Mouse (Mus musculus): Measurements from ENCODE around the gene Irf9. TPM values are rescaled to one million over a fixed set of nuclear protein-coding genes. Genes with fewer than 3 reads are reported as not detected.

Gene Irf9
- polyA plus RNA-seq, 1 experiment, result 10.9 TPM

DNA sequence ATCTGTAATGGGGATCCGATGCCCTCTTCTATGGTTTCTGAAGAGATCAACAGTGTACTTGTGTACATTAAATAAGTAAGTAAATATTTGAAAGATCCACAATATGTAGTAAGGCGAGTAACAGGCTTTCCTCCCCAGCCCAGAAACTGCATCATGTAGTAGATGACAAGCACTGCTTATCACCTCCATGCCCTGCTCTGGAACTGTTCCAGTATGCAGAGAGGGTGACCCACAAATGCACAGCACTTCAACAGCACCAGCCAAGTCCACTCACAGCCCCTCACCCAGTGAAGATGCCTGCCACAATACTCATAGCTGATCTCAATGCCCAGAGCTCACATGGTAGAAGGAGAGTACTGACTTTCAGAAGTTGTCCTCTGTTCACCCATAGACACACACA lies 32.8 kb upstream of the Irf9 start:
- Histone ChIP-seq H3K36me3 (ENCODE audit: control insufficient read depth, insufficient read depth, low read length, poor library complexity, severe bottlenecking) (0 out of 2 replicates have a peak, but pooled peaks cover 4% of the 10 kb centered on the region), H3K9ac (ENCODE audit: low read depth, poor library complexity, severe bottlenecking) (no peak overlapping the region), H3K4me1 (ENCODE audit: control insufficient read depth, insufficient read depth, low read length) (peaks cover 2% of the 10 kb centered on the region), H3K9me3 (replicated peaks; ENCODE audit: control insufficient read depth, insufficient read depth, low read length, poor library complexity, severe bottlenecking) (no peaks in the 10 kb centered on the region), H3K27ac (ENCODE audit: insufficient read depth, low read length) (no peak overlapping the region), H3K4me3 (ENCODE audit: low read depth, low read length) (no peak overlapping the region), H3K27me3 (ENCODE audit: control insufficient read depth, insufficient read depth, low read length, poor library complexity, severe bottlenecking) (no peaks in the 10 kb centered on the region)
- TF ChIP-seq POLR2A (IDR thresholded peaks at IDR 0.05; ENCODE audit: insufficient read depth, low read length) (no peak), CTCF (IDR thresholded peaks at IDR 0.05; ENCODE audit: low read depth, low read length) (no peak), EP300 (IDR thresholded peaks at IDR 0.05; ENCODE audit: insufficient read depth, low read depth, low read length) (no peak)

DNA sequence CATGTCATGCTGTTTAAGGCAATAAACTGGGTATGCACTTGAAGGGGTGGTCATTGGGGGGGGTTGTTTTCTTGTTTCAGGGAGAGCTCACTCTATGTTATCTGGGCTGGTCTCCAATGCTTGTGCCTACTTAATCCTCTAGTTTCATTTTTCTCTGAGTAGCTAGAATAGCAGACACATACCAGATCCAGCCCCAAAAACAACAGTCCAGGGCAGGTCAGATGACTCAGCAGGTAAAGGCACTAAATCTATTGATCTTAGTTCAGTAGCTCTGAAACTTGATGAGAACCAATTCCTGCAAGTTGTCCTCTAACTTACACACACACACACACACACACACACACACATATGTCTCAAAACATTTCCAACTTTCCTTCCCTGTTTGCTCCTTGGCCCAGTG lies 31.6 kb upstream of the Irf9 start:
- no peak overlapping the region for H3K9ac ChIP-seq (ENCODE audit: low read depth, poor library complexity, severe bottlenecking)
- no peak overlapping the region for H3K27ac ChIP-seq (ENCODE audit: insufficient read depth, low read length)
- no peak overlapping the region for H3K4me3 ChIP-seq (ENCODE audit: low read depth, low read length)
- no peak for TF ChIP-seq EP300 (IDR thresholded peaks at IDR 0.05; ENCODE audit: insufficient read depth, low read depth, low read length)
- H3K4me1 ChIP-seq (ENCODE audit: control insufficient read depth, insufficient read depth, low read length), result peaks cover 6% of the 10 kb centered on the region
- H3K27me3 ChIP-seq (ENCODE audit: control insufficient read depth, insufficient read depth, low read length, poor library complexity, severe bottlenecking), result no peaks in the 10 kb centered on the region
- H3K9me3 ChIP-seq (replicated peaks; ENCODE audit: control insufficient read depth, insufficient read depth, low read length, poor library complexity, severe bottlenecking), result no peaks in the 10 kb centered on the region
- 0 out of 2 replicates have a peak, but pooled peaks cover 4% of the 10 kb centered on the region for H3K36me3 ChIP-seq (ENCODE audit: control insufficient read depth, insufficient read depth, low read length, poor library complexity, severe bottlenecking)

DNA sequence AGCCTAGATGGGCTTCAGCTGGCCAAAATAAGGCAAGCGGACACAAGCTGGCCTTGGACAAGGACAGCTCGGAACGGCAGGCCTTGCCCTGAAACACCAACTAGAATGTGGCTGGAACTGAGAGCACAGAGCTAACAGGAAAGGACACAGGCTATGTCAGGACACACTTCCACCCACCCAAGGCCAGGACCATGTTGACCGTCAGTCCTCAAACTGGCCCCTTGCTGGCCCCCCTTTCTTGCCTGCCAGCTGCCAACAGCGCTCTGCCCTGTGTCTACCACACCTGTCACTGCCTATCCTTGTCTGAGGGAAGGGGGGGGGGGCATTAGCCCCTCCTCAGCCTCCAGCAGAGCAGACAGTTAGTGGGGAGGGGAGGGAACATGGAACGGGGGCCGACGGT lies 28.1 kb upstream of the Irf9 start, which contains the start of gene Fitm1:
Gene Fitm1 (plus strand): TSS at position 316 of the 400 bp plus-strand sequence.
- H3K9ac ChIP-seq (ENCODE audit: low read depth, poor library complexity, severe bottlenecking), result peak within 1 kb of the TSS; percentile 46
- H3K36me3 ChIP-seq (ENCODE audit: control insufficient read depth, insufficient read depth, low read length, poor library complexity, severe bottlenecking), result no peaks in the 10 kb centered on the region; the same call in 1 of the 2 replicates
- H3K4me1 ChIP-seq (ENCODE audit: control insufficient read depth, insufficient read depth, low read length), result peaks cover 11% of the 10 kb centered on the region
- TF ChIP-seq POLR2A (IDR thresholded peaks at IDR 0.05; ENCODE audit: insufficient read depth, low read length) (no peak), CTCF (IDR thresholded peaks at IDR 0.05; ENCODE audit: low read depth, low read length) (no peak), EP300 (IDR thresholded peaks at IDR 0.05; ENCODE audit: insufficient read depth, low read depth, low read length) (no peak)
- H3K4me3 ChIP-seq (ENCODE audit: low read depth, low read length), result peak within 1 kb of the TSS; percentile 35
- no peaks in the 10 kb centered on the region for H3K9me3 ChIP-seq (replicated peaks; ENCODE audit: control insufficient read depth, insufficient read depth, low read length, poor library complexity, severe bottlenecking)
- no peaks in the 10 kb centered on the region for H3K27me3 ChIP-seq (ENCODE audit: control insufficient read depth, insufficient read depth, low read length, poor library complexity, severe bottlenecking)
- H3K27ac ChIP-seq (ENCODE audit: insufficient read depth, low read length), result no peak within 1 kb of the TSS

DNA sequence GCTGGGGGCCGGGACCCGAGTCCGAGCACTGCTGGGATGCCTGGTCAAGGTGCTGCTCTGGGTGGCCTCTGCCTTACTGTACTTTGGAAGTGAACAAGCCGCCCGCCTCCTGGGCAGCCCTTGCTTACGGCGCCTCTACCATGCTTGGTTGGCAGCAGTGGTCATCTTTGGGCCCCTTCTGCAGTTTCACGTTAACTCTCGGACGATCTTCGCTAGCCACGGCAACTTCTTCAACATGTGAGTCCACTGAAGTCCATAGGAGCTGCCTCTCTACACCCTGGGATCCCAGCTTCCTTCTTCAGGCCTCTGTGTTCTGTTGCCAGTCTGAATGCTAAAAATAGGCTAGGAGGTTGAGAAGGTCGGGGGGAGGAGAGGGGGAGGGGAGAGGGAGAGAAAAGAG lies 27.7 kb upstream of the Irf9 start:
- H3K9me3 ChIP-seq (replicated peaks; ENCODE audit: control insufficient read depth, insufficient read depth, low read length, poor library complexity, severe bottlenecking), result no peaks in the 10 kb centered on the region
- peak overlapping the region; percentile 46 for H3K9ac ChIP-seq (ENCODE audit: low read depth, poor library complexity, severe bottlenecking)
- no peak overlapping the region for H3K27ac ChIP-seq (ENCODE audit: insufficient read depth, low read length)
- peaks cover 2% of the 10 kb centered on the region for H3K36me3 ChIP-seq (ENCODE audit: control insufficient read depth, insufficient read depth, low read length, poor library complexity, severe bottlenecking)
- peaks cover 11% of the 10 kb centered on the region for H3K4me1 ChIP-seq (ENCODE audit: control insufficient read depth, insufficient read depth, low read length)
- 0 out of 2 replicates have a peak overlapping the region, but pooled peaks have one; percentile 1 for H3K4me3 ChIP-seq (ENCODE audit: low read depth, low read length)
- no peak for TF ChIP-seq EP300 (IDR thresholded peaks at IDR 0.05; ENCODE audit: insufficient read depth, low read depth, low read length)
- no peak for TF ChIP-seq POLR2A (IDR thresholded peaks at IDR 0.05; ENCODE audit: insufficient read depth, low read length)
- no peak for TF ChIP-seq CTCF (IDR thresholded peaks at IDR 0.05; ENCODE audit: low read depth, low read length)
- no peaks in the 10 kb centered on the region for H3K27me3 ChIP-seq (ENCODE audit: control insufficient read depth, insufficient read depth, low read length, poor library complexity, severe bottlenecking)

DNA sequence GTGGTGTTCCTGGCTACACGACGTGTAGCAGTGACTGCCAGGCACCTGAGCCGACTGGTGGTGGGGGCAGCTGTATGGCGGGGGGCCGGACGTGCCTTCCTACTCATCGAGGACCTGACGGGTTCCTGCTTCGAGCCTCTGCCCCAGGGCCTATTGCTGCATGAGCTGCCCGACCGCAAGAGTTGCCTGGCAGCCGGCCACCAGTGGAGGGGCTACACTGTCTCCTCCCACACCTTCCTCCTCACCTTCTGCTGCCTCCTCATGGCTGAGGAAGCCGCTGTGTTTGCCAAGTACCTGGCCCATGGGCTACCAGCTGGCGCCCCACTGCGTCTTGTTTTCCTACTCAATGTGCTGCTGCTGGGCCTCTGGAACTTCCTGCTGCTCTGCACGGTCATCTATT lies 27.0 kb upstream of the Irf9 start:
- H3K4me1 ChIP-seq (ENCODE audit: control insufficient read depth, insufficient read depth, low read length), result peaks cover 11% of the 10 kb centered on the region
- no peaks in the 10 kb centered on the region for H3K27me3 ChIP-seq (ENCODE audit: control insufficient read depth, insufficient read depth, low read length, poor library complexity, severe bottlenecking)
- H3K9me3 ChIP-seq (replicated peaks; ENCODE audit: control insufficient read depth, insufficient read depth, low read length, poor library complexity, severe bottlenecking), result no peaks in the 10 kb centered on the region
- no peak for TF ChIP-seq CTCF (IDR thresholded peaks at IDR 0.05; ENCODE audit: low read depth, low read length)
- no peak for TF ChIP-seq EP300 (IDR thresholded peaks at IDR 0.05; ENCODE audit: insufficient read depth, low read depth, low read length)
- TF ChIP-seq POLR2A (IDR thresholded peaks at IDR 0.05; ENCODE audit: insufficient read depth, low read length), result no peak
- H3K9ac ChIP-seq (ENCODE audit: low read depth, poor library complexity, severe bottlenecking), result peak overlapping the region; percentile 46
- peak overlapping the region; percentile 35 for H3K4me3 ChIP-seq (ENCODE audit: low read depth, low read length)
- no peak overlapping the region for H3K27ac ChIP-seq (ENCODE audit: insufficient read depth, low read length)
- peaks cover 8% of the 10 kb centered on the region for H3K36me3 ChIP-seq (ENCODE audit: control insufficient read depth, insufficient read depth, low read length, poor library complexity, severe bottlenecking)

DNA sequence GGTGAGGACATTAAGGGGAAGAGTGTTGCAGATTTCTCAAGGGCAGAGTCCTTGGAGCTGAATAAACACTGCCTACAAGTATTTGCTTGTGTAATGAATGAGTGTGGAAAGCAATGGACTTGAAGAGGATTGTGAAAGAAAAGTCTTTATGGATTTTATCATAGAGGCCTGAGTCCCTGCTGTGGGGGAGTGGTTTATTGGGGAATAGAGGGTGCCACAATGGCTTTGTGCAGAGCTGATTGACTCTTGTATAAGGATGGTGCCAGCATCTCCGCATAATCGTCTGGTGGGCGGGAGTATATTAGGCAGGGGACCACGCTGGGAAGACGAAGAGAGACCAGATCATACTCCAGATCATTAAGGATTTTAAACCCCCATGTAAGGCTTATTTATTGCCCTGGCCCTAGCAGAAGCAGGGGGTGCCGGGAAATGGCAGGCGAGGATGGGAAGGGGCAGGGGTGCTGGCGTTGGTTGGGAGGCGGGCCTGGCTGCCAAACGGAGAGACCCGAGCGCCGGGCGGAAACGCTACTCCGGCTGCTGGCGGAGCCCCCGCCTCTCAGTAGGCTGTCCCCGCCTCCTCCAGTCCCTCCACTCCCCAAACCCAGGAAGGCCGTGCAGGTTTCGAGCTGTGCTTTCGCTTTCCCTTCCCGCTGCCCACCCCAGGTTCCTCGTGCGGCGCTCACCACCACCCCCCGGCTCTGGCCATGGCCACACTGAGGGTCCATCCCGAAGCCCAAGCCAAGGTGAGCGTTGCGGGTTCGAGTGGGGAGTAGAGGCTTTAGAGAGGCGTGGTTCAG lies 25.3 kb upstream of the Irf9 start, which contains the start of gene Psme1:
Gene Psme1 (plus strand): TSS at position 253 of the 797 bp plus-strand sequence.
- H3K27me3 ChIP-seq (ENCODE audit: control insufficient read depth, insufficient read depth, low read length, poor library complexity, severe bottlenecking), result no peaks in the 10 kb centered on the region
- no peak for TF ChIP-seq CTCF (IDR thresholded peaks at IDR 0.05; ENCODE audit: low read depth, low read length)
- TF ChIP-seq EP300 (IDR thresholded peaks at IDR 0.05; ENCODE audit: insufficient read depth, low read depth, low read length), result no peak
- TF ChIP-seq POLR2A (IDR thresholded peaks at IDR 0.05; ENCODE audit: insufficient read depth, low read length), result peak; percentile 58
- H3K4me3 ChIP-seq (ENCODE audit: low read depth, low read length), result peak within 1 kb of the TSS; percentile 82
- H3K36me3 ChIP-seq (ENCODE audit: control insufficient read depth, insufficient read depth, low read length, poor library complexity, severe bottlenecking), result peaks cover 9% of the 10 kb centered on the region
- peaks cover 11% of the 10 kb centered on the region for H3K4me1 ChIP-seq (ENCODE audit: control insufficient read depth, insufficient read depth, low read length)
- 0 out of 2 replicates have a peak within 1 kb of the TSS, but pooled peaks have one; percentile 2 for H3K27ac ChIP-seq (ENCODE audit: insufficient read depth, low read length)
- H3K9ac ChIP-seq (ENCODE audit: low read depth, poor library complexity, severe bottlenecking), result peak within 1 kb of the TSS; percentile 68
- no peaks in the 10 kb centered on the region for H3K9me3 ChIP-seq (replicated peaks; ENCODE audit: control insufficient read depth, insufficient read depth, low read length, poor library complexity, severe bottlenecking)

Data from ES-Bruce4 (cell line).